Mouse (Mus musculus) spleen, postnatal 36 days (tissue): Measurements from ENCODE around the gene Id3.
A peak's percentile ranks its signal among the peaks of the same experiment; 100 is the strongest.
"Not testable (repeated sequence)": the region's sequence is repeated elsewhere in the genome, so short reads cannot be mapped to it uniquely, and the experiment has no call there.

ENCODE experiments used
- DNase-seq, 2 experiments: peaks; one replicate each; pipeline ENCODE4 v3.0.0; 2022; ENCODE audit warnings: low spot score in 2 of 2, mixed read lengths in 1 of 2

Id3 gene

DNA sequence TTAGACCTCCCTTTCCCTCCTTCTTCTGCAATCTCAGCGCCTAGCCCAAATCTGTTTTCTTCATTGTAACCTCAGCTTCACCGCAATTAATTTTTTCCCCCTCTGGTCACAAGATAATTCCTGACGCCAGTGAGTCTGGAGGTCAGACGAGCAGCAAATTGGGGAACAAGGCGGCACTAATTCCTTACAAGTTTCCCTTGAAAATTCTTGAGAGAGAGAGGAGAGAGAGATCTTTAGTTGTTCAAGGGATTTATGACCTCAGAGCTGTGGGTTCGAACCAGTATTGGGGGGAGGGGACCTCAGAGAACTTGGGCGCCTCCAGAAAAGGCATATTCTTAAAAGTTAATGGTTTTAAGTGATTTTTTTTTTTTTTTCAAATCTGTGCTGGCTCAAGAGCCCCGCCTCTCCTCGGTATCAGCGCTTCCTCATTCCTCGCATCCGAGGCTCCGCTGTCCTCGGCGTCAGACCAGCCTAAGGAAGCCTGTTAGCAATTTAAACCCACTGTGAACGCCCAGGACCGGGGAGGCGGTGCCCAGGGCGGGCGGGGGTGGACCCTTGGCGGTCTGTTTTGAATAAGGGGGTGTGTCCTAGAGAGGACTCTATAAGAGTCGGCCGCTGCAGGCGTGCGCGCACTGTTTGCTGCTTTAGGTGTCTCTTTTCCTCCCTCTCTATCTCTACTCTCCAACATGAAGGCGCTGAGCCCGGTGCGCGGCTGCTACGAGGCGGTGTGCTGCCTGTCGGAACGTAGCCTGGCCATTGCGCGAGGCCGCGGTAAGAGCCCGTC, at the start of gene Id3:
Id3 (plus strand) TSS at position 305 of the 784 bp plus-strand sequence.
- DNase-seq, result peak; percentile 95

DNA sequence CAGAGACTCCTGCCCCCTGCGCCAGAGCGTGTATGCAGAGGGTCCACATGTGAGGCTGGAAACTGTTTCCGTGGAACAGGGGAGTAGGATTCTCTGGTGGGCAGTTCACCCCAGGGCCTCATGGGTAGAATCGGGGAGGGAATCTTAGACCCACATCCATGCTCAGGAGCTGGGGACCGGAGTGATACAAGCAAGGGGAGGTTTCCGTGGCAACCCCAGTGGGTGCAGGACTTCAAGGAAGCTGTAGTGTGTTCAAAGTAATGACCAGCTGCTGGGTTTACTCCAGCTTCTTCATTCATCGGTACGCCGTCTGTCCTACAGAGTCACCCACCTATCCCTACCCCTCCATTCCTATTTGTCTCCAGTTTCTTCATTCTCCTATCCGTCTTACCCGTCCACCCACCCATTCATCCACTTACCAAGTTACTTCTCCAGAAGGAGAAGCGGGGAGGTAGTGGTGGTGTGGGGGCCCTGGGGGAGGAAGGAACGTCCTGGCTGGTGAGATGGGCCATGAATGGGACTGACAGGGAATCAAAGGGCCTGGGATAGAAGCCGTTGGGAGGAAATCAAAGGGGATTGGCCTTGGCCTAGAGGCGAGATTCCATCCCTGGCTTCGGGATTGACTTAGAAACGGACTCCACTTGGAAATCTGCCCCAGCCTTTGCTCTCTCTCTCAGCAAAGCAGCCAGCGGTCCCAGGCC, 48.6 kb upstream of the Id3 start:
- DNase-seq, result no peak

DNA sequence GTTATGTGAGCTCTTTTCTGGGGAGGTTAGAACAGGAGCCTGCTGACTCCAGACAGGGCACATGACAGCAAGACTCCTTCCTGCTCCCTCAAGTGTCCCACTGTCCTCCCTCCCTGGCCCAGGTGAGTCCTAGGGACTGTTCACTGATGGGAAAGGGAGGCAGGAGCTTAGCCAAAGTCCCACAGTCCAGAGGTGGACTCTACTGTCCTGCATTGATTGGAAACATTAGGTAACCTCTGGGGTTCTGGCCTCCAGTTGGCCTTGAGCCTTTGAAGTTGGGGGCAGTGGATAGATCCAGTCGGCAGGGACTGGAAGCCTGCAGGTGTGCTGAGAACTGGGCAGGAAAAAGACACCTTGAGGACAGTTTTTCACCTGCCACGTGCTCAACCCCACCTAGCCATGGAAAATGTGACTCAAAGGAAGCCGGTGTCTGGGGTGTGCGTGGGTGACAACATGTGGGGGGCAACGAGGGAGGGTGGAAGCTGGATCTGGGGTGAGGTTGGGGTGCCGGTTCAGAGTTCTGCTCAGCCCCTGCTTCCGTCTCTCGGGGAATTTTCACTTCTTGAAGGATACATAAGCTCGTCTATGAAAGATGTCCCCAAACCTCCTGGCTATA, 47.7 kb upstream of the Id3 start:
- DNase-seq, result peak in 1 of 2 experiments; percentile 46

DNA sequence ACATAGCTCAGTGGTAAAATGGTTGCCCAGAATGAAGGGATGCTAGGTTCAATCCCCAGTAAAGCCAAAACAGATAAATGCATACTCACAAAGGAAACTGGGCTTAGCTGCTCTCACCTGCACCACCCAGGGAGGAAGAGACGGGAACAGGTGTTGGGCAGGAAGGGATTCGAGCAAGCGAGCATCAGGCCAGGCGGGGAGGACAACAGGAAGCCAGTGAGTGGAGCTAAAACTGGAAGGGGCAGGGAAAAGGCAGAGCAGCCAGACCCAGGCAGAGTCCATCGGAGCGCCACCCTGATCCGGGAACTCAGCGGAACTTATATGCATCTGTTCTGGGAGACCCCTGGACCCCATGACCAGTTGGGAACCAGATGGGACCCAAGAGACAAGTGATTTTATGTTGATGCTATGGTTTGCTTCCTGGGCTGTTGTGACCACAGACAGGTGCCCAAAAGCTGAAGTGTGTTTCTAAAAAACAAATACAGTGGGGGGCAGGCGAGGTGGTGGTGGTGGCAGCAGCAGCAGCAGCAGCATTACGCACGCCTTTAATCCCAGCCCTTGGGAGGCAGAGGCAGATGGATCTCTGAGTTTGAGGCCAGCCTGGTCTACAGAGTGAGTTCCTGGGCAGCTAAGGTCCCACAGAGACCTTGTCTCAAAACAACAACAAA, 46.7 kb upstream of the Id3 start:
- DNase-seq, result no peak

DNA sequence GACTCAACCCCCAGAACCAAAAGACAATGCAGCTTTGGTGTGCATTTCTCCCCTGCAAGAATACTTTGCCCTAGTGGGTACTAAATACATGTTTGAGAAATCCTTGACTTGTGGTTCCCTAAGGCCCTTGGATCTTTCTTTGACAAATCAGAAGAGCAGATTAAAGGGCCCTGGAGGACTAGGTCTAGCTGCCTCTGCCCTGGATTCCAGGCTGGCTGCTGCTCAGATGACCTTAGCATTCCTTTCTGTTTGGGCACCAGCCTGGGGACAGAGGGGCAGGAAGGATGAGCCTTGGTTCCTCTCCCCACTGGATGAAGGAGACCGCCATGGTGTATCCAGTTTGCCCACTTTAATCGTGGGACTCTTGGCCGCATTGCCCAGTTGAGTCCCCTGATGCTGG, 44.9 kb upstream of the Id3 start:
- no peak for DNase-seq

DNA sequence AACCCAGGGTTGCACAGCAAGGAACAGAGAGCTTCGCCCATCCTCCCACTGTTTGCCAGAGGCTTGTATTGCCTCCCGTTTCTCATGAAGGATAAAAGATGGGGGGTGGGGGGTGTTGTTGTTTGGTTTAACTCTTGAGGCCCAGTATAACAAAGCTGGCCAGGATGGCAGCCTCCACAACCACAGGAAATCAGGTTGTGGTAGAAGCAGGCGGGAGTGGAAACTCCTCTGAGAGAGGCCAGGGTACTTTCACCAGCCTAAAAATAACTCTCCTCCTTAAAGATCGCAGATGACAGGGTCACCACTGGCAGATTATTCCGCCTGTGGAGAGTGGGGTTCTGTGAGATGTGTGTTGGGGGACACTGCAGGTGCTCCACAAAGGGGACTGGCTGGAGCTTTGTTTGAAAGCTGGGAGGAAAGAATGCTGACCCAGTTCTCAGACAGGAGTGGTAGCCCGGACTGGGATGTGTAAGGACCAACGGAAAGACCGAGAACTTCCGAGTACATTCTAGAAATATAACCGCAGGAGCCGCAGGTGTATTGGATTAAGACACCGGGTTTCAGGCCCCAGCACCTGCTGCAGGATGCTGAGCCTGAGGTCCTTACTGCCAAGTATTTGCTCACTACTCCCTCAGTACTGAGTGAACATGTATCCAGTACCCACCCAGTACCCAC, 42.8 kb upstream of the Id3 start:
- peak; percentile 51 to 52 for DNase-seq

DNA sequence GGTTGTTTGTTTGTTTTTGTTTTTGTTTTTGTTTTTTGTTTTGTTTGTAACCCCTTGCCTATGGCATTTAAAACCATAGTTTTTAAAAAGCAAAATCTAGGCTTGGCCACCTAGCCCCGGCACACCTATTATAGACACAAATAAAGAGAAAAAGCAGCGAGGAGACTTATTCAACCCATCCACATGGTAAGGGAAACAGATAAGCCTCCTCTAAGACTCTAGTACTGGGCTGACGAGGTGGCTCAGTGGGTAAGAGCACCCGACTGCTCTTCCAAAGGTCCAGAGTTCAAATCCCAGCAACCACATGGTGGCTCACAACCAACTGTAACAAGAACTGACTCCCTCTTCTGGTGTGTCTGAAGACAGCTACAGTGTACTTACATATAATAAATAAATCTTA, 41.5 kb upstream of the Id3 start:
- not testable (repeated sequence) for DNase-seq

DNA sequence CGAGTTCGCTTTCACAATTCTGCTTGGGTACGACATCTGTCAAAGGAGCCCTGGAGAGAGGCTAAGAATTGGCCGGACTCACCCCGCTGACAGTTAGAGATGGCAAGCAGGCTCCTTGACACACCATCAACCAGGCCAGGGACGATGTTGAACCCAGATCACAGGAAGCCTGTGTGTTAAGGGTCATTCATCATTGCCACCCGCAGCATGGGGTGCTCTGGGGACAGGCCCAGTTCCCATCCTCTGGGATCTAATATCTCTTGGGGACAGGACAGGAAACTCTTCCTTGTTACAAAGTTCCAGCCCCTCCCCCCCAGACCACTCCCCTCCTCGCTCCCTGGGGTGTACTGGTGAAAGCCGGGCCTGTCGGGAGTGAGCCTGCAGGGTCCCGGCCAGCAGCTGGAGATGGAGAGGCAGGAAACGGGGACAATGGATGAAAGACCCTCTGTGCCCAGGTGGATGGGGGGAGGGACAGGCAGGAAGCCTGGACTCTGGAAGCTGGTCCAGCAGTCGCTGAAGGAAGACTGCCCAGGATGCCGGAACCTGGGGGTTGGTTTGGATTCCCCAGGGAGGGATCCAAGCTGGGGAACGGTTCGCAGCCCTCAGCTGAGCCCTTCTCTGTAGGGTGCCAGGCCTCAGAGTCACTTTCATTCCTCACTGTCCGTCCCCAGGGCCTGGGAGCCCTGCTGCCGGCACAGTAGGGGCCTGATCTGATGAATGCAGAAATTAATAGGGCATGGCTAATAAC, 38.5 kb upstream of the Id3 start:
- no peak for DNase-seq

DNA sequence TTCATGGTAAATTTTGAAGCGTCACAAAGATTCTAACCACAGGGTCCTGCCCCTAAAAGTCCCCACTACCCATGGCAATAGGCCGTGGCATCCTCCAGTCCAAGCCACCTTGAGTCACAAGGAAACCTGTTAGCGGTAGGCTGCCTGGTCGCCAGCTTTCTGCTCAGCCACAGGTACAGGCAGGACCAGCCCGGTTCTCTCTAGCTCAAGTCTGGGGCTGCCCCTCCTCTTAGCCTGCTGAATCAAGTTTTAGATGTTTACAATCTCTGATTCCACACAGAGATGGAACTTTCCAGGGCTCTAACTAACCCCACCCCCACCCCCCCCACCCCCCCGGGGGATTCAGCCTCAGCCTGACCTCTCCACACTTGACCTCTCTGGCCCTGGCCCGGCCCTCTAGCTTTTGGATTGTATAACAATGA, 36.4 kb upstream of the Id3 start:
- DNase-seq, result no peak

DNA sequence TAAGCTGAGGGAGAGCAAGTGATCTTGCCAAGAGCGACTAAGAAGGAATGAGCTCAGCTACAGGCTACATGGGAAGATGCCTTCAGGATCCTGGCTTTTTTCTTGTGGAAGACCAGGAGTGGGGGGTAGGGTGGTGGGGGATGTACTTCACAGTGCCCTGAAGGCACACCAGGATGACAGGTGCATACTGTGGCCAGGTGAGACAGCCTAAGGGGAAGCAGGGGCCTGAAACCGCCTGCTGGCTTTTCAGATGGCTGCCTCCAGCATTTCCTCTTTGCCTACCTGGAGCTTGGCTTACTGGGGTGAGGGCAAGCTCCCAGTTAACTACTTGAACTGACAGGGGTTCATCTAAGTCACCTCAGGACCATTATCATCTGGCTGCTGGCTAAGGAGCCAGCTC, 34.1 kb upstream of the Id3 start:
- no peak for DNase-seq

DNA sequence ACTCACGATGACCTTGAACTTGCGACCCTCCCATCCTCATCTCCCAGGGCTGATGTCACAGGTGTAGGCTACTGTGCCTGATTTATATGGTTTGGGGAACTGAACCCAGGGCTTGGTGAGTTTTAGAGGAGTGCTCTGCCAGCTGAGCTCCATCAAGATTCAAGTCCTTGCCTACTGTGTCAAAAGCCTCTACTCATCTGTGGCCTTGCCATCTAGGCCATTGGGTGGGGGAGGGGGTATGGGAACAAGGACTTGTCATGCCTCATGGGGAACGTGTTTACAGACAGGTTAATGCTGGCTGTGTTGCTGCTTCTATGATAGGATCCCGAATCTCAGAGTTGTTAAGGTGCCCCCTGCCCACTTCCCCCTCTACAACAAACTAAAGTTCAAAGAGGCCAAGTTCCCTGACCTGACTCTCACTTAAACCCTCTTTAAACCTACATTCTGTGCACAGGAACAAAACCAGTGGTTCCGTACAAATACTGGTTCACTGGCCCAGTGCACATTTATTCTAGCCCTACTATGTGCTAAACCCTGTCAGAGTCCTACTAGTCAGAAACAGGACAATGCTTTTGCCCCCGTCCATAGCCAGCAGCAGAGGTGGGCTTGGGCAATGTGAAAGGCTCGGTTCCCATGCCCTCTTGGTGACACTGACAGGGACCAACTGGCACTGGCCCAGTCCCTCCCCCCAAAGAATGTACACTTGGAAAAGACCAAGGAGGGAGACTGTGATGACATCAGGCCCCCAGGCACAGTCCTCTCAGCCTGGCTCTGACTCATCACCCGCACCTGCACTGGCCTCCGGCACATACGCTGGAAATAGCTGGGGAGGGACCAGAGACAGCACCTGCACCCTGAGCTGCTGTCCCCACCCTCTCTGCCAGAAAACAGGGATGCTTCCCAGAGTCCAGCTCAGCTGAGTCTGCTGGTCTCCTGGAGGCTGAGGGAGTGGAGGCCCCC, 33.1 kb upstream of the Id3 start:
- no peak for DNase-seq

DNA sequence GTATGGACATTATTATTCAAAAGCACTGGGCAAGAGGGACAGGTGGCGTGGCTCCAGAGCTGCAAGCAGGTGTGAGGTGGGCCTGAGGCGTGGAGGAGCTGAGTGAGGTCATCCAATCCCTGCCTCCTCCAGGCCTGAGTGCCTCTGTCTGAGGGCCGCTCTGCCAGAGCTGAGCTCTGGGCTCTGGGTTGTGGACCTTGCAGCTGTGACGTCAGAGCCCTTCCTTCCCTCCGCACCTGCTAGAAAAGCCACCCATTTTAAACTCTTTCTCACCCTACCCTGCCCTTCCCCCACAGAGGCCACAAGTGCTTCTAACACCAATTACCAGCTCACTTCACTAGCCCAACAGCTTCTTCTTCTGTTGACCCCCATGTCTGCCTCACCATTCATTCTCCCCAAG, 31.0 kb upstream of the Id3 start:
- peak in 1 of 2 experiments; percentile 40 for DNase-seq

DNA sequence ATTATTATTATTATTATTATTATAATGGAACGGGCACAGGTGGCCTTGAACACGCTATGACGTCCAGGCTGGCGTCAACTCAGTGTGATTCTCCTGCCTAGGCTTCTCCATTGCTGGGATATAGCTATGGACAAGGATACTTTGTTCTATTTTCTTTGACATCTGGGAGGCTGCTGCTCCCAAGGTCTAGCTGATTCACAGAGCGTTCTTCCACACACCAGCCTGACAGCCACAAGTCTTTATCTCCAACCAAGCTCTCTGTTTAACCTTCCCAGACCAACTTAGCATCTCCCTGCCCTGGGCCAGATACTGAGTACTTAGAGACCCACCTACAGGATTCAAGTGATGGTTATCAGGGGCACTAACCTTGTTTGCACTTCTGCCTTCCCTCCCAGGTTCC, 28.6 kb upstream of the Id3 start:
- DNase-seq, result no peak

DNA sequence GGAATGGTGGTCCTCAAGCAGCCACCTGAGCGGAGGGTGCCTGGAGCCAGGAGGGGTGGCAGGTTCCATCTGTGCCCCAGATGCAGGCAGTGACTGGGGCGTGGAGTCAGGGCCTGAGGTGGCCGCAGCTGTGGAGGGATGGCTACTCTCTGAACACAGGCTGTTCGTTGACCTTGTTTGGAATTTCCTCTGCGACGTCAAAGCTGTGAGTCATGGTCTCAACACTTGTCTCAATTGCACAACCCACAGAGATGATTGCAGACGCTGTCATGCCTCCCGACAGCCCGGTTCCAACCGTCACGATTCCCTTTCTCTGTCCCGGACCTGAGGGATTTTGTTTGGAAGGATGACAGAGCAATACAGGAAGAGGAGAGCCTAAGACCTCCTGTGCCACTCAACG, 26.3 kb upstream of the Id3 start:
- no peak for DNase-seq

DNA sequence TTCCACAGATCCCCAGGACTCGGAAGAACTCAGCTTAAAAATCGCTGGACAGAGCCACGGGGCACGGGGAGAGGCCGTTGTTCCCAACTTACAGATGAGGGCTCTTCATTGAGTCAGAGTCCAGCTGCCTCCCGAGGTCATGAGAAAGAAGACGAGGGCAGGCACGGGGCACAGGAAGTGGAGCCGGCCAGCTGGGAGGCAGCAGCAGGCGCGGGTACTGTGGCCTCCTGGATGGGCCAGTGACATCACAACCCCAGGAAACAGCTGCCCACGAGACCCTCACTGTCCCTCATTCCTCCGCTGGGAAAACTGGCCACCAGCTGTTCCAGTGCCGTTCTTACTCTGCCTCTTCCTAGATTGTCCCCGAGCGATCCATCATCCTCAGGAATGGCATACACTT, 23.3 kb upstream of the Id3 start:
- DNase-seq, result no peak

DNA sequence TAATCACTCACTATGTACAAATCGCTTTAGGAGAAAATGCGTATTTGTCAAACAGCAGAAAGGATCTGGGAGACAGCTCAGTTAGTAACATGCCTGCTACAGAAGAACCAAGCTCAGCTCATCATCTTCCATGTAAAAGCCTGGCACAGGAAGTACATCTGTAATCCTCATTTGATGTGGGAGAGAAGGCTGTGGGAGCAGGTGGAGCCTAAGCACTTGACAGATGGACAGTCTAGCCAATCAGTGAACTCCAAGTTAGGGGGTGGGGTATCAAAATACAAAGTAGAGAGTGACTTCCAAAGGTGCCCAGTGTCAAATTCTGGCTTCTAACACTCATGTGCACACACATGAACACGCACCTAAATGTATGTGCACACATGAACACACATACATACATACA, 22.1 kb upstream of the Id3 start:
- no peak for DNase-seq

DNA sequence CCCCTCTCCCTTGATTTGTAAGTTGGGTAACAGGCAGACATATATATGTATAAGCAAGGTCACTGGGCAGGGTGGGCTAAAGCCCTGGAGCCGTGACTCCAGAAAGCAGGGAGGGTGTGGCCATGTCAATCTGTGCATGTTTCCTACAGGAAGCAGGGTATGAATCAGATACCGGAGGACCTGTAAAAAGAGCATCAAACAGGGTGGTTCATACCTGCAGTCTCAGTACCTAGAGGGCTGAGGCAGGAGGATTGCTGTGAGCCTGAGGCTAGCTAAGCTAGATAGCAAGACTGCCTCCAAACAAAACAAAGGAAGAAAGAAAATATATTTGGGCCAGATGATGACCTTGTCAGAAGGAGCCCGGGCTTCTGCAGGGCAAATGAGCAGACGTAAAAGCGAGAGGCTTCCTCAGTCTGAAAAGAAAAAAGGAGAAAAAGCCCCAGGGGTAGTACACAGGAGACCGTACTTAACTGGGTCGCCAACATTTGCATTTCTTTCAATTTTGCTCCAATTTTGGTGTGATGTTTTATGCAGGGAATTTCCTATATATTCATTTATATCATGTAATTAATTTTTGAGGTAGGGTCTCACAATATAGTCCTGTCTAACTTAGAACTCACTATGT, 21.3 kb upstream of the Id3 start:
- no peak for DNase-seq

DNA sequence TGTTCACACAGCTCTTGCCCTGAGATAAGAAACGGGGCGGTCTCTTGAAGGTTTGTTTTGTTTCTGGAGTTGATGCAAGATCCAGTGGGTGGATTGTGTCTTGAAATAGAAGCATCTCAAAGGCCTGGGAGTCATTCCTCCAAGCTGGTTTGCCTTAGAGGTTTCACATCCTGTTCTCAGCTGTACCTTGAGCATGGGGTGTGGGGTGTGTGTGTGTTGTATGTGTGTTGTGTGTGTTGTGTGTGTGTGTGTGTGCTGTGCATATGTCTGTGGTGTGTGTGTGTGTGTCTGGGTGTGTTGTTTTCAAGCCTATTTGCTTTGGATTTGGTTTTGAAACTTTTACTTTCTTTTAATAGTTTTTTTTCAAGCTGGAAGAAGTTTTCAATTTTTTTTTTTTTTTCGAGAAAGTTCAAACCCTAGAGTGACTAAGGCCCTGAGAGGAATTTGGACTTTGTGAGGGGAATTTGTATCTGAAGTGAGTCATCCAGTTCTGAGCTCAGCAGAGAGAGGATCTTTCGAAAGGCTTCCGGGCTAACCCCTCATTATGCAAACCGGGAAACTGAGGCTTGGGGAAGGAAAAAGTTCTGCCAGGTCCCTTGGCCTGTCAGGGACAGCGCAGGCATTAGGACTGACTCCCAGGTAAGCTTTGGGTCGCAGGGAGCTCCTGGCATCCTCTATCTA, 20.0 kb upstream of the Id3 start:
- DNase-seq, result no peak

DNA sequence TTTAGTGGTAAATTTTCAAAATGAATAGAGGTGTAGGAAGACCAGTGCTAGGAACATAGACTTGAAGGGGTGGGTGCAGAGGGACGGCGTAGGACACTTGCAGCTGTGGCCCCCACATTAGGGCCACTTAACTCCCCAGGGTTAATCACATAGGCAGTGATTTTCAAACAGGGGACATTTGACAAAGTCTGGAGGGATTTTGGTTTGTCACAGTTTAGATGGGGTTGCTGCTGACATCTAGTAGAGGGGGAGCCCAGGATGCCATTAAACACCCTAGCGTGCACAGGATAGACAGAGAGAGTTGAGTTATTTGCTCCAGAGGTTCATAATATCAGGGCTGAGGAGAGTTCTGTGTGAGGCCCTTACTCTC, 19.5 kb upstream of the Id3 start:
- DNase-seq, result no peak
